Mouse (Mus musculus) lung, postnatal 0 days (tissue): ENCODE results near the gene Rs1.

Source experiments
- CTCF ChIP-seq: IDR thresholded peaks from 2 replicates; pipeline ENCODE4 v1.5.1; 2016; ENCODE audit warnings: antibody characterized with exemption, mild to moderate bottlenecking
- EP300 ChIP-seq: IDR thresholded peaks from 2 replicates; pipeline ENCODE4 v1.6.1; 2016; ENCODE audit warnings: antibody characterized with exemption, mild to moderate bottlenecking, control low read depth

DNA sequence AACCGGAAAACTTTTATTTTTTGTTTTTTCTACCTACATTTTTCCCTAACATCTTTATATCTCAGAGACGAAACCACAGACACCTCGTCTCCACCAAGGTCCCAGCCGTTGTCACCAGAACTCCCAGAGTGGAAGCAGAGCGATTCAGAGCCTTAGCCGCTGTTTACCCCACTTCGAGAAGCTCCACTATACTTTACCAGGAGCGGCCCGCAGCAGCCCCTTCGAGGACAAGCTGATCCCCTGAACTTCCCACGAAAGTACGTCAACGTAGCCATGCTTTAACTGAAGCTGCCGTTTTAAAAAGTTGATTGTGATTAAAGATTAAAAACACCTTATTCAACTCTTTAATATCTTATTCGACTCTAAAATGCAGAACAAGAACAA is 1.6 kb upstream of the Rs1 start:
- TF ChIP-seq CTCF = no peak
- no peak for TF ChIP-seq EP300
